Mouse (Mus musculus): ENCODE measurements around the gene Ror1.

DNA sequence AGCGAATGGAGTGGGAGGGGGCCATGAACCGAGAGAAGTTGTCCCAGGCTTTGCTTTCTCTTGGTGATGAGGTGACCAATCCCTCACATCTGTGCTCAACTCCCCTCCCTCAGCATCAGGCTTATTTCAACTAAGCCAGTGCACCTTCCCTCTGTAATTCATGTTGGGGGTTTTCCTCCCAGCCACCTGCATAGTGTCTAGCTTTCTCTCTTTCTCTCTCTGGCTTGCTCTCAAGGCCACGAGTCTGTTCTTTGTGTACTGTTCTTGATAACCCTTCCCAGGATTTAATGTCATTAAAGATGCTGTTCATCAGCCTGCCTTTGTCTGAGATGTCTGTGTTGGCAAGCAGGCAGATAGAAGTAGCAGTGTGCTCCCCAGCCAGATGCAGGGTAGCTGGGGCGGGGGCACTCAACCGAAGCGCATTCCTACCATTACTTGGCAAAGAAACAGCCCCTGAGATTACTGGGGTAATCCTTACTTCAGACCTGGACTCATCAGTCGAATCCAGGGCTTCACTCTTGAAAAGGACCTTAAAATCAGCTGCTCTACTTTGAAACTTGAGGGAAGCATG, 59.1 kb downstream of the Ror1 start:
- TF ChIP-seq ZC3H11A (IDR thresholded peaks at IDR 0.05; ENCODE audit: borderline replicate concordance, low read depth, low read length), result no peak
- no peak for TF ChIP-seq ZNF384 (IDR thresholded peaks at IDR 0.05; ENCODE audit: low read depth, low read length)
- TF ChIP-seq CHD2 (IDR thresholded peaks at IDR 0.05; ENCODE audit: low read depth, low read length), result no peak
- no peak for TF ChIP-seq HCFC1 (IDR thresholded peaks at IDR 0.05; ENCODE audit: borderline replicate concordance, insufficient read depth, low read length)
- no peak for TF ChIP-seq MAFK (IDR thresholded peaks at IDR 0.05; ENCODE audit: insufficient read depth, low read depth, low read length)
